Mouse (Mus musculus): ENCODE results near the gene Stk24. TPM values are rescaled to one million over a fixed set of nuclear protein-coding genes. Genes with fewer than 3 reads are reported as not detected.

Stk24 gene
- polyA plus RNA-seq, 1 experiment from 2014 or later = 38.6 TPM

GRCm38 (mm10) chr14:121261229-121261879 lies 118.5 kb downstream of the Stk24 start:
- Histone ChIP-seq H3K36me3 (ENCODE audit: control insufficient read depth, insufficient read depth) (no peaks in the 10 kb centered on the region), H3K9me3 (replicated peaks; ENCODE audit: control insufficient read depth, low read length) (no peaks in the 10 kb centered on the region)

GRCm38 (mm10) chr14:121259789-121260188 lies 120.0 kb downstream of the Stk24 start:
- H3K4me3 ChIP-seq (ENCODE audit: low read length) = no peak overlapping the region
- H3K4me2 ChIP-seq (ENCODE audit: low read depth, low read length) = no peak overlapping the region
- H3K27ac ChIP-seq (ENCODE audit: low read length) = no peak overlapping the region
- peaks cover 3% of the 10 kb centered on the region; the same call in 1 of the 2 replicates for H3K4me1 ChIP-seq (ENCODE audit: control insufficient read depth, insufficient read depth, low read length)
- ATAC-seq (replicated peaks; ENCODE audit: extremely low read depth, insufficient read depth, low FRiP score) = no peak
- H3K27me3 ChIP-seq (ENCODE audit: control insufficient read depth, insufficient read depth, low read length) = no peaks in the 10 kb centered on the region
- WGBS = 52% methylated on average over 7 of the region's 7 CpGs
- H3K9ac ChIP-seq (ENCODE audit: low read length) = no peak overlapping the region
- H3K9me3 ChIP-seq (replicated peaks; ENCODE audit: control insufficient read depth, low read length) = no peaks in the 10 kb centered on the region
- no peaks in the 10 kb centered on the region for H3K36me3 ChIP-seq (ENCODE audit: control insufficient read depth, insufficient read depth)

More at GRCm38 (mm10) chr14:121261229-121261879, 118.5 kb downstream of the Stk24 start:
- no peak overlapping the region for H3K27ac ChIP-seq (ENCODE audit: low read length)
- H3K4me1 ChIP-seq (ENCODE audit: control insufficient read depth, insufficient read depth, low read length) = peaks cover 4% of the 10 kb centered on the region; the same call in 1 of the 2 replicates
- no peak overlapping the region for H3K4me3 ChIP-seq (ENCODE audit: low read length)
- no peak overlapping the region for H3K4me2 ChIP-seq (ENCODE audit: low read depth, low read length)
- H3K9ac ChIP-seq (ENCODE audit: low read length) = no peak overlapping the region
- no peak for ATAC-seq (replicated peaks; ENCODE audit: extremely low read depth, insufficient read depth, low FRiP score)
- WGBS = 70% methylated on average over 5 of the region's 5 CpGs
- H3K27me3 ChIP-seq (ENCODE audit: control insufficient read depth, insufficient read depth, low read length) = no peaks in the 10 kb centered on the region

GRCm38 (mm10) chr14:121259332-121259731 lies 120.5 kb downstream of the Stk24 start:
- no peak overlapping the region for H3K9ac ChIP-seq (ENCODE audit: low read length)
- no peaks in the 10 kb centered on the region for H3K9me3 ChIP-seq (replicated peaks; ENCODE audit: control insufficient read depth, low read length)
- H3K4me1 ChIP-seq (ENCODE audit: control insufficient read depth, insufficient read depth, low read length) = no peaks in the 10 kb centered on the region; the same call in 1 of the 2 replicates
- H3K27ac ChIP-seq (ENCODE audit: low read length) = no peak overlapping the region
- no peak overlapping the region for H3K4me3 ChIP-seq (ENCODE audit: low read length)
- 74% methylated on average over 11 of the region's 11 CpGs for WGBS
- H3K4me2 ChIP-seq (ENCODE audit: low read depth, low read length) = no peak overlapping the region
- no peaks in the 10 kb centered on the region for H3K27me3 ChIP-seq (ENCODE audit: control insufficient read depth, insufficient read depth, low read length)
- no peak for ATAC-seq (replicated peaks; ENCODE audit: extremely low read depth, insufficient read depth, low FRiP score)
- H3K36me3 ChIP-seq (ENCODE audit: control insufficient read depth, insufficient read depth) = no peaks in the 10 kb centered on the region

GRCm38 (mm10) chr14:121256896-121257295 lies 122.9 kb downstream of the Stk24 start:
- Histone ChIP-seq H3K4me1 (ENCODE audit: control insufficient read depth, insufficient read depth, low read length) (0 out of 2 replicates have a peak, but pooled peaks cover 2% of the 10 kb centered on the region), H3K27ac (ENCODE audit: low read length) (no peak overlapping the region), H3K27me3 (ENCODE audit: control insufficient read depth, insufficient read depth, low read length) (no peaks in the 10 kb centered on the region), H3K36me3 (ENCODE audit: control insufficient read depth, insufficient read depth) (no peaks in the 10 kb centered on the region), H3K9me3 (replicated peaks; ENCODE audit: control insufficient read depth, low read length) (no peaks in the 10 kb centered on the region), H3K9ac (ENCODE audit: low read length) (no peak overlapping the region), H3K4me2 (ENCODE audit: low read depth, low read length) (no peak overlapping the region), H3K4me3 (ENCODE audit: low read length) (no peak overlapping the region)
- 88% methylated on average over 7 of the region's 7 CpGs for WGBS
- no peak for ATAC-seq (replicated peaks; ENCODE audit: extremely low read depth, insufficient read depth, low FRiP score)

GRCm38 (mm10) chr14:121255469-121255868 lies 124.3 kb downstream of the Stk24 start:
- Histone ChIP-seq H3K9me3 (replicated peaks; ENCODE audit: control insufficient read depth, low read length) (no peaks in the 10 kb centered on the region), H3K4me1 (ENCODE audit: control insufficient read depth, insufficient read depth, low read length) (0 out of 2 replicates have a peak, but pooled peaks cover 2% of the 10 kb centered on the region), H3K4me3 (ENCODE audit: low read length) (no peak overlapping the region), H3K36me3 (ENCODE audit: control insufficient read depth, insufficient read depth) (no peaks in the 10 kb centered on the region), H3K4me2 (ENCODE audit: low read depth, low read length) (no peak overlapping the region), H3K27ac (ENCODE audit: low read length) (no peak overlapping the region), H3K9ac (ENCODE audit: low read length) (no peak overlapping the region), H3K27me3 (ENCODE audit: control insufficient read depth, insufficient read depth, low read length) (no peaks in the 10 kb centered on the region)
- ATAC-seq (replicated peaks; ENCODE audit: extremely low read depth, insufficient read depth, low FRiP score) = no peak
- 77% methylated on average over 13 of the region's 13 CpGs for WGBS

- H3K4me3 ChIP-seq (ENCODE audit: low read length) = no peak overlapping the region
- H3K27ac ChIP-seq (ENCODE audit: low read length) = no peak overlapping the region
- ATAC-seq (replicated peaks; ENCODE audit: extremely low read depth, insufficient read depth, low FRiP score) = no peak
- H3K9ac ChIP-seq (ENCODE audit: low read length) = no peak overlapping the region
- 79% methylated on average over 10 of the region's 10 CpGs for WGBS
- no peaks in the 10 kb centered on the region for H3K9me3 ChIP-seq (replicated peaks; ENCODE audit: control insufficient read depth, low read length)
- no peaks in the 10 kb centered on the region for H3K36me3 ChIP-seq (ENCODE audit: control insufficient read depth, insufficient read depth)
- no peak overlapping the region for H3K4me2 ChIP-seq (ENCODE audit: low read depth, low read length)
- H3K4me1 ChIP-seq (ENCODE audit: control insufficient read depth, insufficient read depth, low read length) = 0 out of 2 replicates have a peak, but pooled peaks cover 2% of the 10 kb centered on the region
- no peaks in the 10 kb centered on the region for H3K27me3 ChIP-seq (ENCODE audit: control insufficient read depth, insufficient read depth, low read length)
These were observed 124.9 kb downstream of the Stk24 start for GRCm38 (mm10) chr14:121254869-121255268.

- Histone ChIP-seq H3K27ac (ENCODE audit: low read length) (no peak overlapping the region), H3K4me1 (ENCODE audit: control insufficient read depth, insufficient read depth, low read length) (peaks cover 8% of the 10 kb centered on the region), H3K4me3 (ENCODE audit: low read length) (no peak overlapping the region), H3K27me3 (ENCODE audit: control insufficient read depth, insufficient read depth, low read length) (no peaks in the 10 kb centered on the region), H3K9ac (ENCODE audit: low read length) (no peak overlapping the region), H3K9me3 (replicated peaks; ENCODE audit: control insufficient read depth, low read length) (no peaks in the 10 kb centered on the region), H3K4me2 (ENCODE audit: low read depth, low read length) (no peak overlapping the region), H3K36me3 (ENCODE audit: control insufficient read depth, insufficient read depth) (no peaks in the 10 kb centered on the region)
- WGBS = 83% methylated on average over 10 of the region's 10 CpGs
- no peak for ATAC-seq (replicated peaks; ENCODE audit: extremely low read depth, insufficient read depth, low FRiP score)
These were observed 127.3 kb downstream of the Stk24 start for GRCm38 (mm10) chr14:121252542-121252941.

GRCm38 (mm10) chr14:121251708-121252107 lies 128.1 kb downstream of the Stk24 start:
- no peaks in the 10 kb centered on the region for H3K36me3 ChIP-seq (ENCODE audit: control insufficient read depth, insufficient read depth)
- WGBS = 80% methylated on average over 4 of the region's 4 CpGs
- no peak for ATAC-seq (replicated peaks; ENCODE audit: extremely low read depth, insufficient read depth, low FRiP score)
- peaks cover 15% of the 10 kb centered on the region for H3K4me1 ChIP-seq (ENCODE audit: control insufficient read depth, insufficient read depth, low read length)
- H3K27ac ChIP-seq (ENCODE audit: low read length) = no peak overlapping the region
- no peaks in the 10 kb centered on the region for H3K27me3 ChIP-seq (ENCODE audit: control insufficient read depth, insufficient read depth, low read length)
- H3K9me3 ChIP-seq (replicated peaks; ENCODE audit: control insufficient read depth, low read length) = no peaks in the 10 kb centered on the region
- H3K9ac ChIP-seq (ENCODE audit: low read length) = no peak overlapping the region
- no peak overlapping the region for H3K4me3 ChIP-seq (ENCODE audit: low read length)
- H3K4me2 ChIP-seq (ENCODE audit: low read depth, low read length) = no peak overlapping the region

GRCm38 (mm10) chr14:121251099-121251498 lies 128.7 kb downstream of the Stk24 start:
- no peaks in the 10 kb centered on the region for H3K27me3 ChIP-seq (ENCODE audit: control insufficient read depth, insufficient read depth, low read length)
- no peak overlapping the region for H3K27ac ChIP-seq (ENCODE audit: low read length)
- no peaks in the 10 kb centered on the region for H3K9me3 ChIP-seq (replicated peaks; ENCODE audit: control insufficient read depth, low read length)
- H3K4me3 ChIP-seq (ENCODE audit: low read length) = no peak overlapping the region
- ATAC-seq (replicated peaks; ENCODE audit: extremely low read depth, insufficient read depth, low FRiP score) = no peak
- WGBS = 74% methylated on average over 5 of the region's 5 CpGs
- H3K36me3 ChIP-seq (ENCODE audit: control insufficient read depth, insufficient read depth) = no peaks in the 10 kb centered on the region
- no peak overlapping the region for H3K9ac ChIP-seq (ENCODE audit: low read length)
- H3K4me1 ChIP-seq (ENCODE audit: control insufficient read depth, insufficient read depth, low read length) = peaks cover 21% of the 10 kb centered on the region
- no peak overlapping the region for H3K4me2 ChIP-seq (ENCODE audit: low read depth, low read length)

Measured in heart, embryonic 16.5 days (tissue).